Mouse (Mus musculus): ENCODE data around the gene Tmem229b.
"Not testable (repeated sequence)": the region's sequence is repeated elsewhere in the genome, so short reads cannot be mapped to it uniquely, and the experiment has no call there.

Gene Tmem229b

DNA sequence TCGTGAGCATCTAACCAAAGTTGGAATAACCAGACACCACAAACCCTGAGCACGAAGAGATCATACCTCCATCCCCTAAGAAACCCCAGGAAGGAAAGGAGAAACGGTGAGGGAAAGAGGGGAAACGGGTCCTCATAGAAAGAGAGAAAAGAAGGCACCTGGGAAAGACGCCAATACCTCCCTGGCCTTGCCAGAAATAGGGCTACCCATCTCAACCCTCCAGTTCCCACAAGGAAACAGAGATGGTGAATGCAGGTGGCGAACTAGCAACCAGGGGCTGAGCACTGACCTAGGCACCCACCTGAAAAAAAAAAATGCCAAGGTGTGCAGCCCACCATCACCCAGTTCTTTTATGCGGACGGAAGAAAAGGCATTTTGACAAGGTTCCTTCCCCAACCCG, 1.4 kb downstream of the Tmem229b start:
- DNase-seq, result peak in 1 of 2 experiments; percentile 62

DNA sequence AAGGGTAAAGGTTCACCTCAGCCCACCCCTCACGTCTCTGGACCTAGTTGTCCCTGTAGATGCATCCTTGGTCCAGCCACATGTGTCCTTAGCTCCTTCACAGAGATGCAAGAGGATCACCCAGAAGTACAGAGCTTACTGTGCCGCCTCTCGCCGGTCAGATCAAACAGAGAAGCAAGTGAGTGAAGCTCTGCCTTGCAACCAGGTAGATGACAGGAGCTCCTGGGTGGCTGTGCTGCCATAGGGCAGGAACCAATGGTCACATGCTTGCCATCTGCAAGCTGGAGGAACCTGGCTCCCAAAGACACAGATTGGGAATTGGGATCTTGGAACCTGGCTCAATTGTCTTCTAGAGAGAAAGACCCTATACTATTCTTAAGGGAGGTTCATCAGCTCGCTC, 2.0 kb downstream of the Tmem229b start:
- DNase-seq, result peak; percentile 47 to 60

- DNase-seq, result no peak
Observed at GRCm38 (mm10) chr12:79002978-79003377, 4.4 kb downstream of the Tmem229b start.

- no peak for DNase-seq
Observed at GRCm38 (mm10) chr12:79002406-79002805, 5.0 kb downstream of the Tmem229b start.

DNA sequence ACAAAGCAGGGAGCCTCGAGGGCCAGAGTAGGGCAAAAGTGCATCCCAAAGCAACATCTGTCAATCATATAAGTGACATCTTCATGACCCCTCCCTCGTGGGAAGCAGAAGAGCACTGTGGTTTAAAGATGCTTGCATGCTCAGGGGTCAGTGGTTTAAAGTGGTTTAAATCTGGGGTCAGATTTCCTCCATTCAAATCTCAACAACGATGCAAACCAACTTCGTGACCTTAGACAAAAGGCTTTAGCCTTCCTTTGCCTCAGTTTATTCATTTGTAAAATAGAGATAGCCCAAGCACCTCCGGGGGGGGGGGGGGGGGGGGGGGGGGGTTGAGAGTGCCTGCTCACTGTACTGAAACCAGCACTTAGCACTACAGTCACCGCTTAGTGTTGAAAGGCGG, 10.7 kb downstream of the Tmem229b start:
- no peak for DNase-seq

DNA sequence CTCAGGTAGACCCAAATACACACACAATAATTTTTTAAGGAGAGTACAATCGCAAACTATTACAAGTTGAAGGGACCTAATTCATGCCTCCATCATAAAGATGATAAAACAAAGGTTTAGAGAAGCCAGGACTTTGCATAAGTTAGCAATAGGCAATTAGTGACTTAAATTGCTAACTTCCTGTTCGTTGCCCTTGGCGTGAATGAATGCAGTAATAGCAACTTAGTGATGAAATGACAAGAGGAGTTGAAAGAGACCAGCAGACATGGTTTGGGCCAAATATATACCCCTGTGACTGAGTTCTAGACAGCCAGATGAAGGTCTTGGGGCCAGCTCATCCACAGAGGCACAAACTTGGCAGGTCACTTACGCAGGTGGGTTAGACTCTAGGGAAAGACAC, 11.2 kb downstream of the Tmem229b start:
- DNase-seq, result no peak

DNA sequence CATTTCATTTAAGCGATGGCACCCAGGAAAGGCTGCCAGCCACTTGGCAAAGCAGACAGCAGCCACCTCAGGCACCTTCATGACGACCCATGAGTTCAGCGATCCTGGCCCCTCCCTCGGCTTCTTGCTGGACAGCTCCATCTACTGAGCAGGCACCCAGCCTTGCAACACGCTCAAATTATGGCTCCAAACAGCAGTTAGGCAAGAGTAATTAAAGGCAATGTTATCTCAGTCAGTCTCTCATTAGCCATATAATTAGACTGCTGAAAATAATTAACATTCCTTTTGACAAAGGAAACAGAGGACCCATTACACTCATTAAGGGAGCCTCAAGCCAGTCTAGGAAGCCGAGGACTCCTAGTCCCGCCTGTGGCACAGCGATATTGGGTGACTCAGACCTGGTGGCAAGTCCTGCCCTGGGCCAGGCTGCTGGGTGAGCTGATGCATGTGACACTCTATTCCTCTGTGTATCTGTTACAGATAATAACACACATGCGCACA, 19.8 kb downstream of the Tmem229b start:
- peak; percentile 68 to 76 for DNase-seq

DNA sequence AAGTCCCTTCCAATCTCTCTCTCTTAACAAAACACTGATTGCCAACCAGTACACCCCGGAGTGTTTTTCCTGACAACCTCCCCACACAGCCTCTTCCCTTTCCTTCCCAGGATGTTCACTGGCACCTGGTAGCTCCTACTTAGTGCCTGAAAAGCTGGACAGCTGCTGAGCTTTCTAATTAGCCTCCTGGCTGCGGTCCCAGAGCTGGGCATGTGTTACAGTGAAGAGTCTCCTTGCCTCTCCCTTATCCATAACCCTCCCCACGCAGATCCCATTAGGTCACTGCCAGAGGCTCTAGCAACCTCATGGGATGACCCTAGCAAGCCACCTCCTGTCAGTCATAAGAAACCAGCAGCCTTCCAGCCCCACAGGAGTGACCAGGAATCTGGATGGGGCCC, 23.4 kb downstream of the Tmem229b start:
- DNase-seq, result peak; percentile 88 to 90

DNA sequence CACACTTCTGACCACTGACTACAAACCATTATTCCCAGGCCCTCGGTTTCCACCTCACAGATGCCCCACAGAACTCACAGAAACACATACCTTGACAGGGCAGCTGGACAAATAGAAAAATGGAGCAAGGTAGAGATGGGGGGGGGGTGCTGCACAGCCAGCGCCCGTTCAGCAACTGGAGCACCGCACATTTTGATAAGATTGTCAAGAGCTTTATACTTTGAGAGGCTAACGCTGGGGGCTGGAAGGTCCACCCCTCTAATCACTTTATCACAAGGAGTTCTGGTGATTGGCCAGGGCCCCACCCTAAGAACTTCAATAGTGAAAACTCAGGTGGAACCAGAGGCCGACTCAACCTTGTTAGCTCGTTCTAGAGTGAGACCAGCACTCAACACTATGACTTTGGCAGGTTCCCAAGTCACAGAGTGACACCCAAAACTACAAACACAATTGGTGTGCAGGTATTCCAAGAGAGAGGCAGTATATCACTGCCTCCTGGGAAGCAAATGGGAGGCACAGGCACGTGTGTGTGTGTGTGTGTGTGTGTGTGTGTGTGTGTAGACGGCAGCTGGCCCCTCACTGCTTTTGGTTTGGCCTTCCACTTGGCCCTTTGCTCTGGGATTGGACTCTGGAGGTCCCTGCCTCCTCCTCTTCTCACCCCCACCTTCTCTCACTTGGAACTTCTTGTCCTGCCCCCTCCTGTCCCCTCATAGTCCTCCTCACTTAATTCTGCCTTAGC, 24.0 kb downstream of the Tmem229b start:
- DNase-seq, result peak; percentile 29 to 41

DNA sequence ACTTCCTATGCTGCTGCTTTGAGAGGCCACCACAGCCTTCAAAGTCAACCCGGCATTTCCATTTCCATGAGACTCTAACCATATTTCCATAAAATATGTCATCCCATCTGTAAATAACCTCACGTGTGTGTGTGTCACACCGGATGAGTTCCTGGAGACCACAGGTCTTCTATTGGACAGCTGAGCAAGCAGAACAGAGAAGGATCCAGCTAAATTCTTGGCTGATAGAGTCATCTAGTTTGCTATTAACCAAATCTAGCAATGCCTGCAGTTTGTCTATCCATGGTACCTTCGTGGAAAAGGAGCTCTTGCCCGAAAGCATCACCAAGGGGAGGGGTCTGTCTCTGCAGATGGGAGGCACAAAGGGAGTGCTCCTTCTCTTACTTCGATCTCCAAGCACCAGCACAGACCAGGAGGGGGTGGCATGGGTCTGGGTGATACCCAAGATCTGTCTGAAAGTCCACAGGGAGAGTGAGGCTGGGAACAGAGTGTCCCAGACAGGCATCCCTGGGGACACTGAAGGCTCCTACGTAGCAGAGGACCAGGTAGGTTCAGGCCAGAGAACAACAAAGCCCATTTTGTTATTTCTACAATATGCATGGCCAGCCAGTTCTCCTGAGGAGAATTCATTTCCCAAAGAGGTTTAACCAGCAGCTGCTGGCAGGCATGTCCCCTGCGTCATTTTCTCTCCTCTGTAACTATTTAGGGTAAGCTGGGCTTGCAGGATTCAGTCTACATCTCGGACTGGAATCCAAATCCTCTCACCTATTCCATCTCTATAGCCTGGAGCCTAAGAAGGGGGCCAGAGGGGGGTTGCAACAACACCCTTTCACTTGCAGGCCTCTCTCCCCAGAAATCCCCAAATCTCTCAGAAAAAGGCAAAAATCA, 25.2 kb downstream of the Tmem229b start:
- DNase-seq, result peak in 1 of 2 experiments; percentile 14

GRCm38 (mm10) chr12:78981131-78981530, 26.3 kb downstream of the Tmem229b start:
- no peak for DNase-seq

DNA sequence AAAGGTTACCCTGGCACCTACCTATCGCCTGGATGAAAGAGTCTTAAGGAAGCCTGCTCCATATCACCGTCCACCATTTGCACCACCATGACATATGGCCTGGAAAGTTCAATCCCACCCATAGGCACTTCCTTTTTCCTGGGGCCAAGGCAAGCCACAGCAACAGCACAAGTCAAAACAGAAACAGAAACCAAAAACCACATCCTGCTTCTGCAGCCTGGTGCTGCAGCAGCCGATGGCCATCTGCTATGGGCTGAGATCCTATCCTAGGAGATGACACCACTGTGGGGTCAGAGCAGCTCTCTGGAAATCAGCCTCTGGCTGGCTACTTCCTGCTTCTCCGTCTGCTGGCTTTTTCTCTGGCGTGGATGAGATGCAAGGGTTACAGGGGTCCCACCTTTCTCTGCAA, 26.7 kb downstream of the Tmem229b start:
- no peak for DNase-seq

DNA sequence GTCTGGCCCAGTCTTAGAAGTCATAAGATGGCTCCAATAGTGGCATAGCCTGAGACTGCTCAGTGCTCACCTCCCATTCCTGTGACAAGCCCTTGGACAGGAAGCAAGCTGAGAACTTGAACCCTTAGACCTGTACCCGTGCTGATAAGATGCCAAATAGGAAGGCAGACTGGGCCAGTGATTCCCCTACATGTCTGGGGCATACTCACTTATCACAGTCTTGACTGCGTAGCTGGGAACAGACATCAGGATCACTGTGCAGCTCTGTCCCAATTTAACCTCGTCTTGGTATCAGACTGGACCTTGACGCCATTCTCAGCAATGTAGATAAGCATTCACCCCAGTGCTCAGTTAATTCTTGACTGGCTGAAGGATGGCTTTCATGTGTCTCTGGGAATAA, 29.9 kb downstream of the Tmem229b start:
- no peak for DNase-seq

GRCm38 (mm10) chr12:78977078-78977477, 30.3 kb downstream of the Tmem229b start:
- peak in 1 of 2 experiments; percentile 17 for DNase-seq

DNA sequence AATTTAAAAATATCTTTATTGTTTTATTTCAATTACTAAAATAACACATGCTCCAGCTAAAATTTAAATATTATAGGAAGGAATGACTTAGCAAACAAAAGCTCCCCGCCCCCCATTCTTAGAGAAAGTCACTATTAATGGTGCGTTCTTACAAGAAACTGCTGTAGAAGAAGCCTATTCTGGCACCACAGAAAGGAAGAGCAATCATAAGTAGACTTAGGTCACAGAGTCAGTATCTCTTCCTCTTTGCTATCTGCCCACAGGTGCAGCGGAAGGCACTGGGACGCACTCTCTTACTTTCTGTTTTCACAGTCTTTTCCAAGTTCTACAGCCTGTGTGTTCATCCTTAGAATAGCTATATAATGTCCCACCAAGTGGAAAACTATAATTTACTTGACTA, 31.6 kb downstream of the Tmem229b start:
- DNase-seq, result no peak

DNA sequence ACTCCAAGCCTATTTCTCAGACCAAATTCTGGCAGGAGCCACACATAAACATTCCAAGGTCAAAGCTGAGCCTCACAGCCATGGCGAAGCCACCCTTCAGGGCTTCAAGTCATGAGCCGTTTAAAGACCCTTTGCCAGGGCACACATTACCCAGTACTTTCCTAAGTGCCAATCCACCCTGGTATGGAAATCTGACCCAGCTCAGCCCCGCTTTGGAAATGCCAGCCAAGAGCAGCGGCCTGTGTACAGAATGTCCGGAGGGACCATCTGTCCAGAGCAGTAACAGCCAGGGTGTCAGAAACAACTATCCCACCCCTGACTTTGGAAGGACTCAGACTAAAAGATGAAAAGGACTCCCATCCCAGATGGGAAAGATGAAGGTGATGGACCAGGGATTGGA, 32.7 kb downstream of the Tmem229b start:
- DNase-seq, result peak; percentile 28 to 40

GRCm38 (mm10) chr12:78973779-78974178, 33.6 kb downstream of the Tmem229b start:
- no peak for DNase-seq

- DNase-seq, result peak in 1 of 2 experiments; percentile 49
Observed at GRCm38 (mm10) chr12:78971649-78972048, 35.8 kb downstream of the Tmem229b start.

DNA sequence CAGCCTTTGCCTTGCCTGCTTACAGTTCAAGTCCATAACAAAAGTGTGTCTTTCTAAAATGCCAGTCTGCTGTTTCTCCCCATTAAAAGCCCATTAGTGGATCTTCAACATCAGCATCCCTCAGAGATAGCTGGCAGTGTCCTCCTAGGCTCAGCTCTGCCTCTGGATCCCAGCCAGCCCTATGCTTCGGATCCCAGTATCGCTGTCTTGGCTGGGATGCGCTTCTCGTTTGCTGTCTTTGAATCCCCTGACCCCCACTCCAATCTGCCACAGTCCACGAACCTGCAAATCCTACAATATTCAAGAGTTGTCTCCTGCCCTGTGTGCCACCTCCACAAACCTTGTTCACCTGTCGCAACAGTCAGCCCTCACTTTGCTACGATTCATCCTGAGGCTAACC, 36.7 kb downstream of the Tmem229b start:
- DNase-seq, result peak; percentile 70 to 78

DNA sequence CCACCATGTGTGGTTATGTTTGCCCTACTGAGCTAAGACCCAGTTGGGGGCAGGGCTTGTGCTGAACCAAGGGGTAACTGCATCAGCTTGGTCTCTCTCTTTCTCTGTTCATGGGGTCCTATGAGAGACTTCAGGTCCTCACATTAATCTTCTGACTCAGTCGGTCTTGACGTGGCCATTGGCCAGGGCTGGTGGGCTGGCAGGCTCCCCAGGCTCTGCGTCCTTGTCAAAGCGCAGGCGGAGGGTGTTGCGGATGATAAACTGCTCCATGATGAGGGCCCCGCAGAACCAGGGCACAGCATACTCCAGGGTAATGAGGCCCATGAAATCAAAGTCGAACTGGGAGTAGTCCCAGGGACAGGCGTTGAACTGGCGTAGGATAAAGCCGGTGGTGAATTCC, 42.9 kb downstream of the Tmem229b start:
- DNase-seq, result not testable (repeated sequence)

GRCm38 (mm10) chr12:78956405-78956804, 51.0 kb downstream of the Tmem229b start:
- DNase-seq, result no peak

DNA sequence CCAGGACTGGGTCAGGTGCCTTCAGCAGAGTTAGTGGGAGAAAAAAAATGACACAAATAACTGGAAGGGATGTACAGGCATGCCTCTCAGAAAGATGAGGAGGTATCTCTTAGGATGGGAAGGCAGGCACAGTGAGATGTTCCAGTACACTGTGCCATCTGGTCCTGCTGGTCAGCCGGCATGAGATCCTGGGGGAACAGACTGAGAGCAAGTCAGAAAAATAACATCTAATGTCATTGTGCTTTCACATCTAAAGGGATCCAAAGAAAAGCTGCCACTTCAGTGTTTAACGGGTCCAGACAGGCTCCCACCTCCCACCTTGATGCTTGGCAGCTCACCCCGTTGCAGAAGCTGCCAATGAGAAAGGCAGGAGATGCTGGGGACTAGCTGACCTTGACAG, 54.9 kb downstream of the Tmem229b start:
- peak; percentile 83 to 88 for DNase-seq

DNA sequence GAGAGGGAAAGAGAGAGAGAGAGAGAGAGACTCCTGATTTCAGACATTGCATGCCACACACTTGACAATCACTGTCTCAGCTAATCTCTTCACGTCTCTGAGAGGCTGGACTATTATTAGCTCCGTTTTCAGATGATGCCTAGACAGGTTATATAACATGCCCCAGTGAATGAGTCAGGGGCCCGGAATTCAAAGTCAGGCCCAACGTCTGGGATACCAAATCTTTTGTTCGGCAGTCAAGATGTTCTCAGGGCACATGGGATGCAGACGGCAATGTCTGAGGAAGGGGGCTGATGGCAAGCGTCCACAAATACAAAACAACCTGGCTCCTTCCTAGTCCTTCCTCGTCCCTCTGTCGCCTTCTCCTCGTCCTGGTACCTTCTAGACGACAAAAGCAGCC, 55.4 kb downstream of the Tmem229b start:
- DNase-seq, result peak; percentile 86

- DNase-seq, result no peak
Observed at GRCm38 (mm10) chr12:78947661-78948060, 59.8 kb downstream of the Tmem229b start.
